Mouse (Mus musculus) CH12.LX (cell line): ENCODE measurements around the gene 1500015O10Rik. TPM values are rescaled to one million over a fixed set of nuclear protein-coding genes. Genes with fewer than 3 reads are reported as not detected.

ENCODE experiments used
- DNase-seq: peaks from one replicate; pipeline ENCODE4 v3.0.0-alpha.2; 2013; ENCODE audit errors: extremely low read depth
- H3K27ac ChIP-seq: 2 replicates; pipeline ENCODE4 v1.5.1; 2012; ENCODE audit warnings: low read depth, mild to moderate bottlenecking, control low read depth, moderate library complexity; ENCODE audit not compliant: insufficient read depth
- H3K27me3 ChIP-seq: replicated peaks from 2 replicates; pipeline ENCODE3; 2012; ENCODE audit warnings: inconsistent platforms
- H3K36me3 ChIP-seq, 2 experiments: replicated peaks in 1 of 2; 2 replicates each; pipeline versions ENCODE3 to v1.6.1; 2012; ENCODE audit warnings: inconsistent platforms in 1 of 2, low read length in 1 of 2, mild to moderate bottlenecking in 1 of 2, mixed read lengths in 1 of 2, moderate library complexity in 1 of 2; ENCODE audit not compliant: control insufficient read depth in 1 of 2, insufficient read depth in 1 of 2
- H3K4me1 ChIP-seq, 2 experiments: 2 replicates each; pipeline ENCODE4 v1.6.1; 2012; ENCODE audit warnings: inconsistent platforms in 1 of 2, moderate library complexity in 1 of 2; ENCODE audit not compliant: insufficient read depth in 2 of 2, control insufficient read depth in 1 of 2
- H3K4me2 ChIP-seq: 2 replicates; pipeline ENCODE4 v1.6.1; 2012; ENCODE audit warnings: low read depth, mild to moderate bottlenecking, control low read depth; ENCODE audit not compliant: poor library complexity, insufficient read depth, severe bottlenecking
- H3K4me3 ChIP-seq, 3 experiments: fragments of 150-350 bp in 1 of 3; sonication (generic) in 1 of 3; replicated peaks in 1 of 3; 2 replicates each; pipeline versions ENCODE3 to v1.5.1; 2011 to 2012; ENCODE audit warnings: low read depth in 2 of 3, low read length in 2 of 3, mild to moderate bottlenecking in 2 of 3, moderate library complexity in 2 of 3, control low read depth in 1 of 3, improper control_type of control experiment in 1 of 3, inconsistent platforms in 1 of 3, mixed read lengths in 1 of 3; ENCODE audit not compliant: poor library complexity in 1 of 3
- H3K79me2 ChIP-seq: replicated peaks from 2 replicates; pipeline ENCODE4 v1.6.1; 2012; ENCODE audit warnings: mild to moderate bottlenecking, moderate library complexity; ENCODE audit not compliant: control insufficient read depth, poor library complexity, insufficient read depth, severe bottlenecking; ENCODE audit errors: extremely low read depth
- H3K9ac ChIP-seq: 2 replicates; pipeline ENCODE4 v1.6.1; 2012; ENCODE audit warnings: low read depth, mild to moderate bottlenecking, control low read depth, moderate library complexity; ENCODE audit not compliant: insufficient read depth
- H3K9me3 ChIP-seq: replicated peaks from 2 replicates; pipeline ENCODE3; 2012; ENCODE audit warnings: low read length, inconsistent platforms, mixed read lengths
- BHLHE40 ChIP-seq: IDR thresholded peaks from 2 replicates; pipeline ENCODE4 v1.6.1; 2011; ENCODE audit warnings: mild to moderate bottlenecking, low read depth, low read length, improper control_type of control experiment
- CHD1 ChIP-seq: IDR thresholded peaks from 2 replicates; pipeline ENCODE4 v1.6.1; 2012; ENCODE audit warnings: low read depth, low read length, improper control_type of control experiment, inconsistent platforms
- CTCF ChIP-seq, 2 experiments: IDR thresholded peaks in 1 of 2; conservative IDR thresholded peaks in 1 of 2; 2 replicates each; pipeline ENCODE4 v1.5.1; 2011 to 2012; ENCODE audit warnings: low read depth in 2 of 2, low read length in 2 of 2, improper control_type of control experiment in 1 of 2, inconsistent platforms in 1 of 2, mild to moderate bottlenecking in 1 of 2, moderate library complexity in 1 of 2
- E2F4 ChIP-seq: IDR thresholded peaks from 2 replicates; pipeline ENCODE4 v1.6.1; 2011; ENCODE audit warnings: low read depth, low read length, improper control_type of control experiment; ENCODE audit not compliant: insufficient replicate concordance
- ELF1 ChIP-seq: IDR thresholded peaks from 2 replicates; pipeline ENCODE4 v1.6.1; 2014; ENCODE audit warnings: low read depth, mild to moderate bottlenecking, inconsistent platforms, low read length, improper control_type of control experiment
- EP300 ChIP-seq: IDR thresholded peaks from 2 replicates; pipeline ENCODE4 v1.6.1; 2011; ENCODE audit warnings: low read length, improper control_type of control experiment
- JUN ChIP-seq: IDR thresholded peaks from 2 replicates; pipeline ENCODE4 v1.6.1; 2011; ENCODE audit warnings: low read depth, mild to moderate bottlenecking, low read length, improper control_type of control experiment, moderate library complexity; ENCODE audit not compliant: insufficient read depth
- JUND ChIP-seq: conservative IDR thresholded peaks from 2 replicates; pipeline ENCODE4 v1.6.1; 2011; ENCODE audit warnings: low read depth, low read length, improper control_type of control experiment
- MAX ChIP-seq: IDR thresholded peaks from 2 replicates; pipeline ENCODE4 v1.6.1; 2011; ENCODE audit warnings: low read length, improper control_type of control experiment
- MAZ ChIP-seq: IDR thresholded peaks from 2 replicates; pipeline ENCODE4 v1.6.1; 2012; ENCODE audit warnings: low read depth, mild to moderate bottlenecking, inconsistent platforms, low read length, improper control_type of control experiment, moderate library complexity
- MEF2A ChIP-seq: IDR thresholded peaks from 2 replicates; pipeline ENCODE4 v1.6.1; 2014; ENCODE audit warnings: low read depth, mild to moderate bottlenecking, inconsistent platforms, low read length, improper control_type of control experiment, borderline replicate concordance
- MXI1 ChIP-seq: IDR thresholded peaks from 2 replicates; pipeline ENCODE4 v1.6.1; 2011; ENCODE audit warnings: mild to moderate bottlenecking, low read depth, low read length, improper control_type of control experiment
- PAX5 ChIP-seq: IDR thresholded peaks from 2 replicates; pipeline ENCODE4 v1.6.1; 2012; ENCODE audit warnings: low read length, inconsistent platforms, mixed read lengths
- RCOR1 ChIP-seq: conservative IDR thresholded peaks from 2 replicates; pipeline ENCODE4 v1.6.1; 2012; ENCODE audit warnings: low read depth, mild to moderate bottlenecking, inconsistent platforms, low read length, improper control_type of control experiment
- TBP ChIP-seq: conservative IDR thresholded peaks from 2 replicates; pipeline ENCODE4 v1.6.1; 2011; ENCODE audit warnings: low read depth, low read length, improper control_type of control experiment
- TCF12 ChIP-seq: IDR thresholded peaks from 2 replicates; pipeline ENCODE4 v1.6.1; 2014; ENCODE audit warnings: low read depth, mild to moderate bottlenecking, inconsistent platforms, low read length, improper control_type of control experiment
- USF1 ChIP-seq: IDR thresholded peaks from 2 replicates; pipeline ENCODE4 v1.6.1; 2014; ENCODE audit warnings: low read depth, mild to moderate bottlenecking, inconsistent platforms, low read length, improper control_type of control experiment
- USF2 ChIP-seq: conservative IDR thresholded peaks from 2 replicates; pipeline ENCODE4 v1.6.1; 2011; ENCODE audit warnings: low read depth, low read length, improper control_type of control experiment
- ZMIZ1 ChIP-seq: IDR thresholded peaks from 2 replicates; pipeline ENCODE4 v1.6.1; 2012; ENCODE audit warnings: low read depth, mild to moderate bottlenecking, inconsistent platforms, low read length, improper control_type of control experiment
- ZNF384 ChIP-seq: IDR thresholded peaks from 2 replicates; pipeline ENCODE4 v1.6.1; 2012; ENCODE audit warnings: low read depth, low read length, improper control_type of control experiment, inconsistent platforms
- dilution Hi-C: fragments of 300-500 bp; cut with MboI; formaldehyde crosslinking; loops from 2 replicates; pipeline ENCODE4 v1.14.3; 2020; ENCODE audit warnings: low sequenced_read_pairs; ENCODE audit not compliant: extremely low pct_unique_long_range_greater_than_20kb, extremely low pct_ligation_motif_present
- in situ Hi-C: fragments of 300-500 bp; cut with MboI; formaldehyde crosslinking; loops from 3 replicates; pipeline ENCODE4 v1.14.3; 2019; ENCODE audit warnings: low sequenced_read_pairs, low pct_ligation_motif_present, low pct_unique_long_range_greater_than_20kb, mixed read lengths
- polyA plus RNA-seq: library from polyadenylated mRNA; unstranded; fragments of >175 nt; gene quantifications from 2 replicates; pipeline ENCODE4 v1.2.1, GENCODE M21; 2012; ENCODE audit warnings: low read depth; ENCODE audit not compliant: insufficient read length
- total RNA-seq, 2 experiments: library from RNA; depleted of rRNA; stranded (reverse); fragments of 300-350 nt in 1 of 2; fragments of >200 nt in 1 of 2; gene quantifications; 2 replicates each; pipeline ENCODE4 v1.2.3; 2012 to 2014

The 1500015O10Rik gene
- total and polyA plus RNA-seq, 3 experiments = not detected

- TF ChIP-seq USF2 = no peak
- no peak for TF ChIP-seq MAX
- TF ChIP-seq CTCF (conservative IDR thresholded peaks at IDR 0.05 in 1 of 2, IDR thresholded peaks at IDR 0.05 in 1 of 2; ENCODE audit: low read depth in 2 of 2, low read length in 2 of 2) = no peak
- no peak for TF ChIP-seq MAZ
- no peak for TF ChIP-seq ELF1
- no peak for TF ChIP-seq E2F4
- no peak for TF ChIP-seq ZNF384
- no peak for TF ChIP-seq EP300
- no peak for TF ChIP-seq MEF2A
- no peak for TF ChIP-seq JUND
- TF ChIP-seq JUN = no peak
- no peak for TF ChIP-seq CHD1
- TF ChIP-seq BHLHE40 = no peak
- no peak for TF ChIP-seq TCF12
- no peak for TF ChIP-seq PAX5
- no peak for TF ChIP-seq RCOR1
- TF ChIP-seq USF1 = no peak
- TF ChIP-seq MXI1 = no peak
- no peak for TF ChIP-seq ZMIZ1
- TF ChIP-seq TBP = no peak
These were observed 54.9 kb downstream of the 1500015O10Rik start for GRCm38 (mm10) chr1:43785316-43785715.

GRCm38 (mm10) chr1:43786711-43787110 is 56.3 kb downstream of the 1500015O10Rik start:
- Histone ChIP-seq H3K9ac (no peak overlapping the region), H3K4me3 (no peak overlapping the region), H3K27me3 (no peaks in the 10 kb centered on the region), H3K9me3 (no peaks in the 10 kb centered on the region), H3K4me2 (no peak overlapping the region), H3K4me1 (peaks cover 0 to 2% of the 10 kb centered on the region in 2 experiments; a peak in 1 of 4 replicates), H3K27ac (no peak overlapping the region), H3K79me2 (no peaks in the 10 kb centered on the region), H3K36me3 (peaks cover 8 to 77% of the 10 kb centered on the region in 2 experiments)
- in situ Hi-C loops = no loop called here
- DNase-seq = no peak
- TF ChIP-seq JUND = no peak
- no peak for TF ChIP-seq CHD1
- no peak for TF ChIP-seq TBP
- dilution Hi-C loops = no loop called here

More at GRCm38 (mm10) chr1:43785316-43785715, 54.9 kb downstream of the 1500015O10Rik start:
- Histone ChIP-seq H3K79me2 (no peaks in the 10 kb centered on the region), H3K4me2 (no peak overlapping the region), H3K4me1 (peaks cover 0 to 2% of the 10 kb centered on the region in 2 experiments; a peak in 1 of 4 replicates), H3K36me3 (peaks cover 8 to 77% of the 10 kb centered on the region in 2 experiments), H3K4me3 (no peak overlapping the region), H3K9ac (no peak overlapping the region), H3K27me3 (no peaks in the 10 kb centered on the region), H3K9me3 (no peaks in the 10 kb centered on the region), H3K27ac (no peak overlapping the region)
- in situ Hi-C loops = no loop called here
- DNase-seq = no peak
- dilution Hi-C loops = no loop called here
